Mouse (Mus musculus) neural tube, embryonic 13.5 days (tissue): ENCODE results near the gene Ndufs3. TPM values are rescaled to one million over a fixed set of nuclear protein-coding genes. Genes with fewer than 3 reads are reported as not detected.
A peak's percentile ranks its signal among the peaks of the same experiment; 100 is the strongest.

ENCODE experiments used
- ATAC-seq: fragments of 200-750 bp; cut with Nextera tagmentation; 2 replicates; pipeline ENCODE4 v1.8.0; 2017; ENCODE audit warnings: low read depth, mild to moderate bottlenecking, moderate TSS enrichment, moderate library complexity
- H3K27ac ChIP-seq: fragments of 300-500 bp; sonication (generic); replicated peaks from 2 replicates; pipeline ENCODE4 v1.5.1; 2015; ENCODE audit warnings: moderate library complexity, mild to moderate bottlenecking, inconsistent platforms
- H3K27me3 ChIP-seq: fragments of 300-500 bp; sonication (generic); 2 replicates; pipeline ENCODE4 v1.6.1; 2015; ENCODE audit warnings: mild to moderate bottlenecking, inconsistent platforms
- H3K36me3 ChIP-seq: fragments of 300-500 bp; sonication (generic); 2 replicates; pipeline ENCODE4 v1.6.1; 2015; ENCODE audit warnings: mild to moderate bottlenecking, inconsistent platforms
- H3K4me1 ChIP-seq: fragments of 300-500 bp; sonication (generic); replicated peaks from 2 replicates; pipeline ENCODE4 v1.6.1; 2015; ENCODE audit warnings: inconsistent platforms
- H3K4me2 ChIP-seq: fragments of 300-500 bp; sonication (generic); 2 replicates; pipeline ENCODE4 v1.6.1; 2015; ENCODE audit warnings: inconsistent platforms, mild to moderate bottlenecking, moderate library complexity
- H3K4me3 ChIP-seq: fragments of 300-500 bp; sonication (generic); 2 replicates; pipeline ENCODE4 v1.5.1; 2015; ENCODE audit warnings: mild to moderate bottlenecking, inconsistent platforms
- H3K9ac ChIP-seq: fragments of 300-500 bp; sonication (generic); 2 replicates; pipeline ENCODE4 v1.6.1; 2015; ENCODE audit warnings: moderate library complexity, mild to moderate bottlenecking, inconsistent platforms
- H3K9me3 ChIP-seq: fragments of 300-500 bp; sonication (generic); 2 replicates; pipeline ENCODE4 v1.6.1; 2016; ENCODE audit warnings: inconsistent platforms
- WGBS: fragments of 180-500 bp; shearing (Covaris S2); methylation state at CpG from one replicate; pipeline ENCODE4 v1.1.7; 2015; 5-methylcytosine and 5-hydroxymethylcytosine counted together
- polyA plus RNA-seq: library from polyadenylated mRNA; unstranded; fragments of >200 nt; fragmentation: Nextera tagmentation; extraction: Ambion mirVana; gene quantifications from 2 replicates; pipeline ENCODE4 v1.2.1, GENCODE M21; 2015

Gene Ndufs3
- polyA plus RNA-seq, 1 experiment from 2014 or later = 211 TPM

DNA sequence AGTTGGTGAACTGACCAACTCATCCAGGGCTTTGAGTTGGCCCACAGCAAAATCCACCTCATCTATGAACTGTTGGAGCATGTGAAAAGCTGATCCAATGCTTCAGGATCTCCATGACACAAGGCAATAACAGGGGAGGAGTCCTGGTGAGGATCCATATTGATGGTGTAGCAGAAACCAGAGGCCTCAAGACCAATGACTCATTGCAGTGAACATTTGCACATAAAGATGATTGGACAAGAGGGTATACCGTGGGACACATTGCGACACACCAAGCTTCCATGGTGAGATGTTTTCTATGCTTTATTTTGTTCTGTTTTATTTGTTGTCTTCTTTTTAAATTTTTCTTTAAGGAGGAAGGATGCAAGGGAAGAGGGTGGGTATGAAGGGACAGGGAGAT lies 18.0 kb upstream of the Ndufs3 start:
- H3K27me3 ChIP-seq = no peaks in the 10 kb centered on the region
- no peak for ATAC-seq

GRCm38 (mm10) chr2:90921178-90921577 lies 16.6 kb upstream of the Ndufs3 start:
- H3K4me3 ChIP-seq = no peak overlapping the region
- WGBS = 92% methylated on average over 1 of the region's 1 CpGs
- no peaks in the 10 kb centered on the region for H3K9me3 ChIP-seq
- no peak overlapping the region for H3K4me2 ChIP-seq
- no peaks in the 10 kb centered on the region for H3K36me3 ChIP-seq
- no peak for ATAC-seq
- H3K9ac ChIP-seq = no peak overlapping the region
- no peaks in the 10 kb centered on the region for H3K27me3 ChIP-seq
- peaks cover 18% of the 10 kb centered on the region for H3K4me1 ChIP-seq
- no peak overlapping the region for H3K27ac ChIP-seq

More for the DNA sequence above, 18.0 kb upstream of the Ndufs3 start:
- no peak overlapping the region for H3K4me2 ChIP-seq
- H3K27ac ChIP-seq = no peak overlapping the region
- H3K4me3 ChIP-seq = no peak overlapping the region
- 90% methylated on average over 2 of the region's 2 CpGs for WGBS
- H3K9ac ChIP-seq = no peak overlapping the region
- H3K4me1 ChIP-seq = peaks cover 8% of the 10 kb centered on the region
- H3K9me3 ChIP-seq = no peaks in the 10 kb centered on the region
- H3K36me3 ChIP-seq = no peaks in the 10 kb centered on the region

DNA sequence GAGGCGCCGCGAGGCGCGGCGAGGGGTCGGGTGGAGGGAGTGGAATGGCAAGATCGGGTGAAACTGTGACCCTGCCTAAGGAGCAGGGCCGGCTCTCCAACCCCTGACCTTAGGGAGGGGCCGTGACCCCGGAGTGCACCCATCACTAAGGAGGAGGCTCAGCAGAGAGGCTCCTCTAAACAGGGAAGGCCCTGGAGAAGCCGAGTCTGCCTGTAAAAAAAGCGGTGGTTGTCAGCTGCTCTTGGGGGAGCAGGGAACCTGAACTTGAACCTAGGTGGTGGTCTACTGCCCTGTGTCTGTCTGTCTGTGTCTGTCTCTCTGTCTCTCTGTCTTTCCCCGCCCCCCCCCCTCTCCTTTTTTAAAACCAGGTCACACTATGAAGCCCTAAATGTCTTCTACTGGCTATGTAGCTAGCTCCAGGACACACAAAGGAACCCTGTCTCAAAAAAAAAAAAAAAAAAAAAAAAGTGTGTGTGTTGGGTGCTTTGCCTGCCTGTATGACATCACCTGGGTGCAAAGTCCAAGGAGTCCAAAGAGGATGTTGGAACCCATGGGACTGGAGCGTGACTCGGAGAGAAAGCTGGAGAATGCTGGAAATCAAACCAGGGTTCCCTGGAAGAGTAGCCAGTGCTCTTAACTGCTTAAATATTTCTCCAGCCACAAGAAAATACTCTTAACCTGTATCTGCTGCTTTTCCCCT lies 13.5 kb upstream of the Ndufs3 start:
- peaks cover 9% of the 10 kb centered on the region for H3K36me3 ChIP-seq
- ATAC-seq = peak; percentile 49

DNA sequence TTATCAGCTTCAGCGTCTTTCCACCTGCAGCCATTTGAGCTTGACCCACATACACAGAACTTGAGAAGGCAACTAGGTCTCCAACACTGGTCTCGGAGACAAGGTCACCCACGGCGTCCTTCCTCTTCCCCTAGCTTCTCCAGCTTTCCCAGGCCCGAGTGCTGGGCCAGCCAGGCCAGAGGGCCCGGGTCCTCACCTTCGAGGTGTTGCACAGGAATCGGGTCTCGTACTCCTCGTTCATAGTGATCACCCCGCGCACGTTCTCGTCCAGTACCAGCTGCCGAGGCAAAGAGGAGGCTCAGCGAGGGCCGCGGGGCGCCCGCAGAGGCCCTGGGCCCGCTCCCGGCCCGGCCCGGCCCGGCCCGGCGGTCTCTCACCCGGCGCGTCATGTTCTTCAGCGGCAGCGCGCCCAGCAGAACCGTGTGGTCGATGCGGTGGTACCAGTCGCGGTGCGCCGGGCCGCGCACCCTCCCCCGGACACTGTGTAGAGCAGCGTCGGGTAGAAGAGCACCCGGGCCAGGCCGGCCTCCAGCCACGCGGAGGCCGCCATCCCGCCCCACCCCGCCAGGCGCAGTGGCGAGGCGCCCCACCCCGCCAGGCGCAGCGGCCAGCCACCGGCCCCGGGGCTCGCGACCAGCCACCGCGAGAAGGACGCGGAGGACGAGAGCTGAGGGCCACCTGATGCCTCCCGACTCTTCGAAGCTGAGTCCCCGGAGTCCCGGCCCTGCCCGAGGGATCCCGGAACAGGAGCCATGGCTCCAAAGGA lies 12.8 kb upstream of the Ndufs3 start:
- peaks cover 43% of the 10 kb centered on the region for H3K4me1 ChIP-seq
- H3K4me3 ChIP-seq = peak overlapping the region; percentile 58
- WGBS = under 1% methylated on average over 73 of the region's 73 CpGs
- peak overlapping the region; percentile 91 for H3K27ac ChIP-seq
- peaks cover 17% of the 10 kb centered on the region for H3K36me3 ChIP-seq
- peak overlapping the region; percentile 88 for H3K4me2 ChIP-seq
- no peaks in the 10 kb centered on the region for H3K27me3 ChIP-seq
- peak overlapping the region; percentile 90 for H3K9ac ChIP-seq
- peak; percentile 80 for ATAC-seq
- H3K9me3 ChIP-seq = no peaks in the 10 kb centered on the region

More for the DNA sequence above, 13.5 kb upstream of the Ndufs3 start:
- Histone ChIP-seq H3K9ac (peak overlapping the region; percentile 90), H3K27ac (peak overlapping the region; percentile 91), H3K27me3 (no peaks in the 10 kb centered on the region), H3K4me3 (peak overlapping the region; percentile 58), H3K4me1 (peaks cover 41% of the 10 kb centered on the region), H3K9me3 (no peaks in the 10 kb centered on the region), H3K4me2 (peak overlapping the region; percentile 88)
- whole genome bisulfite sequencing = 11% methylated on average over 15 of the region's 16 CpGs

- H3K27me3 ChIP-seq = no peaks in the 10 kb centered on the region
- WGBS = 36% methylated on average over 7 of the region's 7 CpGs
- H3K27ac ChIP-seq = peak overlapping the region; percentile 91
- H3K9ac ChIP-seq = peak overlapping the region; percentile 90
- H3K4me3 ChIP-seq = peak overlapping the region; percentile 58
- peaks cover 21% of the 10 kb centered on the region for H3K36me3 ChIP-seq
- peaks cover 43% of the 10 kb centered on the region for H3K4me1 ChIP-seq
- H3K9me3 ChIP-seq = no peaks in the 10 kb centered on the region
- peak overlapping the region; percentile 88 for H3K4me2 ChIP-seq
- peak; percentile 17; the same call in 1 of the 2 replicates for ATAC-seq
Measured at GRCm38 (mm10) chr2:90916560-90917232, 12.1 kb upstream of the Ndufs3 start.

DNA sequence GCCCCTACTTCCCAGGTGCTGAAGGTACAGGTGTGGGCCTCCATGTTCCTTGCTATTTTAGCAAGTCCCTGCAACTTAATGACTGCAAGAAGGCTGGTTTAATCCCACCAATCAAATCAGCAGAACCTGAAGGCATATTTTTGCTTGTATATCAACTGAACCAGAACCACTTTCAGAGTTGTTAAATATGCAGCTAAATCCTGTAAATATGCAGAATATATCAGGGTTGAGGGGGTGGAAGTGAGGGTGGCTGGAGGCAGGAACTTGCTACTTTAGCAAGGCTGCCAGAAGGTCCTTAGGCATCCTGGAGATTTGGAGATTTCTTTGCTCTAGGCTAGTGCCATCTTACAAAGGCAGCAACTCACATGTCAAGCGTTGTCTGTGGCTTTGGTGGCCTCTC lies 10.9 kb upstream of the Ndufs3 start:
- 53% methylated on average over 1 of the region's 1 CpGs for WGBS
- peak overlapping the region; percentile 90 for H3K9ac ChIP-seq
- H3K4me2 ChIP-seq = peak overlapping the region; percentile 88
- peaks cover 33% of the 10 kb centered on the region for H3K36me3 ChIP-seq
- H3K27me3 ChIP-seq = no peaks in the 10 kb centered on the region
- H3K27ac ChIP-seq = no peak overlapping the region
- ATAC-seq = no peak
- 0 out of 2 replicates have a peak overlapping the region, but pooled peaks have one; percentile 7 for H3K4me3 ChIP-seq
- no peaks in the 10 kb centered on the region for H3K9me3 ChIP-seq
- peaks cover 43% of the 10 kb centered on the region for H3K4me1 ChIP-seq

- no peaks in the 10 kb centered on the region for H3K27me3 ChIP-seq
- H3K9me3 ChIP-seq = no peaks in the 10 kb centered on the region
- no peak overlapping the region for H3K9ac ChIP-seq
- peaks cover 42% of the 10 kb centered on the region for H3K4me1 ChIP-seq
- peaks cover 52% of the 10 kb centered on the region for H3K36me3 ChIP-seq
- 84% methylated on average over 2 of the region's 2 CpGs for WGBS
- H3K4me2 ChIP-seq = no peak overlapping the region
- H3K27ac ChIP-seq = no peak overlapping the region; the same call in 1 of the 2 replicates
- no peak overlapping the region for H3K4me3 ChIP-seq
- ATAC-seq = no peak
Measured at GRCm38 (mm10) chr2:90913671-90914070, 9.0 kb upstream of the Ndufs3 start.

GRCm38 (mm10) chr2:90911668-90912067 lies 7.0 kb upstream of the Ndufs3 start:
- WGBS = 88% methylated on average over 1 of the region's 1 CpGs
- no peak for ATAC-seq
- Histone ChIP-seq H3K9ac (no peak overlapping the region), H3K4me2 (no peak overlapping the region), H3K36me3 (peaks cover 69% of the 10 kb centered on the region), H3K27me3 (no peaks in the 10 kb centered on the region), H3K9me3 (no peaks in the 10 kb centered on the region), H3K4me1 (peaks cover 40% of the 10 kb centered on the region), H3K27ac (no peak overlapping the region), H3K4me3 (no peak overlapping the region)

GRCm38 (mm10) chr2:90910861-90911260 lies 6.2 kb upstream of the Ndufs3 start:
- Histone ChIP-seq H3K9ac (no peak overlapping the region), H3K36me3 (peaks cover 69% of the 10 kb centered on the region), H3K9me3 (no peaks in the 10 kb centered on the region), H3K4me1 (peaks cover 39% of the 10 kb centered on the region), H3K4me2 (no peak overlapping the region), H3K27ac (no peak overlapping the region), H3K27me3 (no peaks in the 10 kb centered on the region), H3K4me3 (no peak overlapping the region)
- 86% methylated on average over 1 of the region's 1 CpGs for WGBS
- ATAC-seq = no peak

DNA sequence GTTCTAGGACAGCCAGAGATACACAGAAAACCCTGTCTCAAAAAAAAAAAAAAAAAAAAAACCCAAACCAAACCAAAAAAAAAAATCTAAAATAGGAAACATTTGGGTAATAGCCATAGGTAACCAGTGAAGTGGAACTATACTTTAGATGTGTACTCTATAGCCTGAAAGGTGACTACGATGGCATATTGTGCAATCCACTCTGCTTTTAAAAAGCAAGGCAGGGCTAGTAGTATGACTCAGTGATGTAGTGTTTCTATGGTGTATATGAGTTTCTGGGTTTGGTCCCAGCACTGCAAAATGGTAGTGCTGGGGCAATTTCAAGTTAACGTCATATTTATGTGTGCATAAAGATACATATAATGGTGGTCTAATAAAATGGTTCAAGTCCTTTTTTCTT lies 2.1 kb upstream of the Ndufs3 start:
- H3K27me3 ChIP-seq = no peaks in the 10 kb centered on the region
- no peak overlapping the region for H3K27ac ChIP-seq
- ATAC-seq = no peak
- peaks cover 61% of the 10 kb centered on the region for H3K36me3 ChIP-seq
- WGBS = 100% methylated on average over 2 of the region's 2 CpGs
- no peaks in the 10 kb centered on the region for H3K9me3 ChIP-seq
- no peak overlapping the region for H3K4me2 ChIP-seq
- H3K4me1 ChIP-seq = peaks cover 37% of the 10 kb centered on the region
- no peak overlapping the region for H3K9ac ChIP-seq
- no peak overlapping the region for H3K4me3 ChIP-seq

DNA sequence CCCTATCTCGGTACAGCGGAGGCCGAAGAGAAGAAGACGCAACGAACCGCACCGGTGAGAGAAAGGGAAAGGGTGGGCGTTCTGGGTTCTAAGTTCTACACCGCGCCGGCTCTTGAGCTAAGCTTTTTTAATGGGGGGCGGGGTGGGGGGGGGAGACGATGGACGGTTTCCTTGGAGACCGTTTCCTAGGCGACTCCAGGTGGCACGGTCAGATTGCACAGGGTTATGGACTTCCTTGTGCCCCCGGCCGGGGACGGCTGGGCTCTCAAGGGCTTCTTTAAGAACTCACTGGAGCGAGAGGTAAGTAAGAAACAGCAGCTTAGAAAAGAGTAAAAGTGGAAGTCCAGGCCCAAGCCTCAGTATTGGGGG lies 213 bp upstream of the Ndufs3 start:
- peak overlapping the region; percentile 95 for H3K4me3 ChIP-seq
- H3K27me3 ChIP-seq = no peaks in the 10 kb centered on the region
- H3K9me3 ChIP-seq = no peaks in the 10 kb centered on the region
- peaks cover 56% of the 10 kb centered on the region for H3K36me3 ChIP-seq
- 0% methylated on average over 21 of the region's 21 CpGs for WGBS
- H3K9ac ChIP-seq = peak overlapping the region; percentile 97
- H3K4me1 ChIP-seq = peaks cover 37% of the 10 kb centered on the region
- peak overlapping the region; percentile 85 for H3K4me2 ChIP-seq
- H3K27ac ChIP-seq = peak overlapping the region; percentile 96
- ATAC-seq = peak; percentile 75

GRCm38 (mm10) chr2:90903398-90903797 lies 1.2 kb downstream of the Ndufs3 start:
- Histone ChIP-seq H3K36me3 (peaks cover 53% of the 10 kb centered on the region), H3K9ac (peak overlapping the region; percentile 97), H3K9me3 (no peaks in the 10 kb centered on the region), H3K4me3 (peak overlapping the region; percentile 95), H3K4me1 (peaks cover 37% of the 10 kb centered on the region), H3K27ac (0 out of 2 replicates have a peak overlapping the region, but pooled peaks have one; percentile 5), H3K27me3 (no peaks in the 10 kb centered on the region), H3K4me2 (peak overlapping the region; percentile 85)
- ATAC-seq = no peak
- WGBS = 92% methylated on average over 2 of the region's 2 CpGs
